8 mouse cellular contexts compared by ENCODE assay signal in the genomic region with DNA sequence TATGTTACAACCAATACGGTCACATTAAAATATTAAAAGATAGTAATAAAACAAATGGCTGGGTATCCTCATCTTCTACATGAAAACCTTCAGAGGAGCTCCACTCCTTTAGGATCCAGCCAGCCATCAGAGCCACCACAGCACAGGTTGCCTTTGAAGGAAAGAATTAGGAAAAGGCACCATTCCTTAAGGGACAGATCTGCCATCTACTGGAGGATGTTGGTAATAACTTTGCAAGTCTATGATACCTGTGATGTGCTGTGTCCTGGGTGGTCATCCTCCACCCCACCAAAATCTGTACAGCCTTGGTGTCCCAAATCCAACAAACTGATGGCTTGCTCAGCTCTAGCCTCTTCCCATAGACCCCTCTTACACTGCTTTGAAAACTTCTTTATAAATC.
DNase-seq lines count a peak whose midpoint lies in the region; ATAC-seq and TF ChIP-seq lines count a peak whose summit lies in the region.

No protein-coding gene starts in this region.

- no peak overlapping the region for H3K9ac ChIP-seq in limb, embryonic 14.5 days (ENCODE audit: low read depth, low read length, severe bottlenecking)

- DNase-seq in left cerebral cortex, adult 11 months (ENCODE audit: low spot score) = peak; percentile 15
- DNase-seq in left cerebral cortex, postnatal 4 days = no peak
- DNase-seq in Muller cell, postnatal 12 days (ENCODE audit: inconsistent ontology term) = peak; percentile 9
- DNase-seq in embryo, embryonic 10 days (ENCODE audit: low spot score) = peak; percentile 65
- peak; percentile 40 for DNase-seq in limb, embryonic 14.5 days (ENCODE audit: low spot score)
- no peak for DNase-seq in gastrocnemius, postnatal 36 days
- no peak for DNase-seq in gastrocnemius, adult 8-10 months (ENCODE audit: low spot score in 2 of 2)
- no peak for DNase-seq in urinary bladder, postnatal 36 days (ENCODE audit: low spot score in 2 of 2)

- no peak overlapping the region for H3K4me2 ChIP-seq in limb, embryonic 14.5 days (replicated peaks; ENCODE audit: low read depth, low read length, severe bottlenecking)

- H3K4me1 ChIP-seq in limb, embryonic 14.5 days (ENCODE audit: control insufficient read depth, insufficient read depth, low read length) = no peaks in the 10 kb centered on the region

- H3K9me3 ChIP-seq in limb, embryonic 14.5 days (ENCODE audit: control insufficient read depth, low read length) = no peaks in the 10 kb centered on the region

- 78% methylated on average over 1 of the region's 1 CpGs for WGBS in limb, embryonic 14.5 days

- H3K27ac ChIP-seq in limb, embryonic 14.5 days (replicated peaks; ENCODE audit: low read depth, low read length) = no peak overlapping the region

- peak; percentile 37; the same call in 1 of the 2 replicates for ATAC-seq in limb, embryonic 14.5 days (ENCODE audit: low FRiP score, low read depth)

- TF ChIP-seq POLR2A in limb, embryonic 14.5 days (IDR thresholded peaks at IDR 0.05; ENCODE audit: borderline replicate concordance, extremely low read depth, insufficient read depth, insufficient read length) = no peak

- intact Hi-C loops in left cerebral cortex, postnatal 4 days (cut with DNase I) = no loop called here
- intact Hi-C loops in gastrocnemius, postnatal 36 days (cut with DNase I) = no loop called here

- H3K36me3 ChIP-seq in limb, embryonic 14.5 days (ENCODE audit: control insufficient read depth, insufficient read depth, low read length) = no peaks in the 10 kb centered on the region

- no peak overlapping the region for H3K4me3 ChIP-seq in limb, embryonic 14.5 days (replicated peaks; ENCODE audit: low read length)

- no peaks in the 10 kb centered on the region for H3K27me3 ChIP-seq in limb, embryonic 14.5 days (ENCODE audit: control insufficient read depth, insufficient read depth, low read length)

Comparison
In these comparisons a context has a peak if more than half of its experiments do, and no peak if none do; other contexts are left out.
1. DNase-seq: peak in left cerebral cortex, adult 11 months (single experiment), Muller cell, postnatal 12 days (single experiment), embryo, embryonic 10 days (single experiment) and limb, embryonic 14.5 days (single experiment); none in left cerebral cortex, postnatal 4 days (single experiment), gastrocnemius, postnatal 36 days (0 of 2), gastrocnemius, adult 8-10 months (0 of 2) and urinary bladder, postnatal 36 days (0 of 2).